Mouse (Mus musculus): ENCODE data around the gene H1f0. TPM values are rescaled to one million over a fixed set of nuclear protein-coding genes. Genes with fewer than 3 reads are reported as not detected.
A peak's percentile ranks its signal among the peaks of the same experiment; 100 is the strongest.

The H1f0 gene
- 10 to 100 TPM; 20.7 to 33.3 TPM for polyA plus RNA-seq (2017; shearing (Covaris generic))

DNA sequence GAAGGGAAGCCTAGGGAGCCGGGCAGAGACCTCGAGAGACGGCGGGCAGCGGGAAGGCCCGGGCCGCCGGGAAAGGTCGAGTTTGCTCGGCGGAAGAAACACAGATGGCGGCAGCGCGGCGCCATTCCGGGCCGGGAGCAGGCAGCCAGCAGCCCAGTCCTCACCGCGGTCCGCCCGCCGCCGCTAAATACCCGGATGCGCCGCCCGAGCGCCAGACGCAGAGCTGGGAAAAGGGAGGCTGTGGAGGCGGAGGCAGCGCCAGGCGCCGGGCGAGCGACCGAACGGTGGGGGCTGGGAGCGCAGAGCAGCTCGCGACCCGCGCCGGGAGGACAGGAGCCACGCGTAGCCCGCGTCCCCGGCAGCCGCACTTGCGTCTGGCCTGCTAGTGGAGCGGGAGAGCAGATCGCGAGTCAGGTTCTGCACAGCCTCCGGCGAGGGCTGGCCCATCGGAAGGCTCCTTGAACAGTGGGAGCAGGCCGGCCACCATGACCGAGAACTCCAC lies at the start of gene H1f0:
Gene H1f0 (plus strand): TSS at position 214 of the 502 bp plus-strand sequence.
- peak; percentile 76 for ATAC-seq

GRCm38 (mm10) chr15:78978875-78979274 lies 49.4 kb upstream of the H1f0 start:
- ATAC-seq: no peak

DNA sequence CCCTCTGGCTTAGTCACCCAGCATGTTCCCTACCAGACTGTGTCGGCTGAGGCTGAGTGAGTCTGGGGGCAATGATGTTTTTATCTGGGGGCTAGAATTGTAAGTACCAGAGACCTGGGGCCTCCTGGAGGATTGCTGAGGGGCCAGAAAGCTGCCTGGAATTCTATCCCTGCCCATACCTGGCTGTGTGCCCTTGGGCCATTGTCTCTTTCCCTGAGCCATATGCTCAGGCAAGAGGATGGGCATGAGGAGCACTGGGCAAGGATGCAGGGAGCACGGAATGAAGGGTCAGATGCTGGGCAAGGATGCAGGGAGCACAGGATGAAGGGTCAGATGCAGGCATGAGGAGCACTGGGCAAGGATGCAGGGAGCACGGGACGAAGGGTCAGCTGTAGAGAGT lies 48.2 kb upstream of the H1f0 start:
- no peak for ATAC-seq

DNA sequence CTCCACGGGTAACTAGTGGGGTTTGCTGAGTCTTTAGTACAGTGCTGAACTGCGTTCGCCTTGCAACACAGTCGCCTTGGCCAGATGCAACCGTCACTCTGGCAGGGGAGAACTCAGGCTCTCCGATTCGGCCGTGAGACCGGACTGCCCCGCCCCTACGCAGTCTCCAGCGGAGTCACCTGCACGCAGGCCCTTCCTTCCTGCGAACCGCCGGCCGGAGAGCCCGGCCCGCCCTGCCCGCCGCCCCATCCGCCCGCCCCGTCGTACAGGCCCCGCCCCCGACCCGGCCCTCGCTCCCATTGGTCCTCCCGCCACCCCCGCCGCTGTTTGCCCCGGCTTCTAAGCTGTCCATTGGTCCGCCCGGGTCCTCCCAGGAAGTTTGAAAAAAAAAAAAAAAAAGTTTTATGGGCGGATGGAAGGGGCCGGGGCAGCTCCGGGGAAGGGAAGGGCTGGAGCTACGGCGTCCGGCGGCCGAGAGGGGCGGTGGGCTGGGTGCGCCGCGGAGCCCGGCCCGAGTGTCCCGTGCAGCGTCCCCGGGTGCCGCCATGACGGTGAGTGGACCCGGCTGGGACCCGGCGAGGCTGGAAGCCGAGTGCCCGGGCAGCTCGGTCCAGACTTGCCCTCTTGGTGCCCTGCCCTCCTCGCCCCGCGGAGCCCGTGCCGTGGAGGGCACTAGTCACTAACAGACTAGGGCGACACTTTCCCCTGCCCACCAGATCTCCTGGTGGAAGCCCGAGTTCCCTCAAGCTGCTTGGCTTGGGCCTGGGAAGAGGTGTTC lies 45.4 kb upstream of the H1f0 start:
- ATAC-seq: peak; percentile 88

- peak; percentile 81 for ATAC-seq
Measured at GRCm38 (mm10) chr15:78983436-78984285, 44.6 kb upstream of the H1f0 start.

DNA sequence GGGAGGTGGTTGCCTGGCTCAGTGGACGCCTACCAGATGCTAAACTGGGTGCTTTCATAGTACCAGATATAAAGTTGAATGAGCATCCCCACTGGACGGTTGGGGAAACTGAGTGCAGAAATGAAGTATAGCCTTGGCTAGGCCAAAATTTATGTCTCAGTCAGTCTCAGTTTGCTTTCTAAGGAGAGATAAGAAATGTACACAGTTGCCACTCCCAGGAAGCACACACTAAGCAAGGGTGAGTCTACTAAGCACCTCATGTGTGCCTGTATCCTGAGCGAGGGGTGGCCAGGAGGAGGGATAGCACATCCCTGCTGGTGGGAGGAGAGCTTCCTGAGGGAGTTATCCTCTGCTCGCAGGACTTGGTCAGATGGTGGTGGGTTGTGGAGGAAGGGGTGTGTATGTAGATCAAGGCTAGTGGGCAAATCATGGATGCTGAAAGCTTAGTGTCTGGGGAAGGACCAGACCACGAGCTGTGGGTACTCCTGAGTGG lies 43.9 kb upstream of the H1f0 start:
- ATAC-seq: no peak

DNA sequence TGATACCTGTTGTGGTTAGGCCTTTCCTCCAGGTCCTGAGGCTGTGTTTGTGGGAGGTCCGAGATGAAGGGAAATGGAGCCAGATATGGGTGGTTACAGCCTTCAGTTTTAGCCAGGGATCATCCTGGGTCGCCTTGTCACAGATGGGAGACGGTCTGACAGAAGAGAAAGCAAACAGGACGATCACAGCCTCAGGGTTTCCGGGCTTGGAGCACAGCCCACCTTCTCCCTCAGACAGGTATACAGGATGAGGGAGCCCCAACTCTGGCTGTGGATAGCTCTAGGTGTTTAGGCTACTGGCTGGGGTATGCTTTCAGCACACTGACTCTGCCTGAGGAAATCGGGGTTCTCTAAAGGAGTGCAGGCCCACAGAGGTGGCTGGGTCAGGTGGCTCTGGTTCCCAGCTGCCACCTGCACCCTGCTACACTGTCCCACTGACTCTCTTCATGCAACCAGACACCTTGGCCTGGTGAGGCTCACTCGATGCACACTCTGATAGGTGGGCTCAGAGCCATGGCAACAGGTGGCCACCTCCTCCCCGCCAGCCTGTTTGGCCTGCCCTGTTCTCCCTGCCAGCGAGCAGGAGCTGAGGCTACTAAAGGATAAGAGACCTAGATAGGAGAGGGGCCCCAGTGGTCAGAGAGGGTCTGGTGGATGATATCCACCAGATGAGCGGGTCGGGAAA lies 41.6 kb upstream of the H1f0 start:
- no peak for ATAC-seq

- no peak for ATAC-seq
Measured at GRCm38 (mm10) chr15:78988499-78988971, 39.7 kb upstream of the H1f0 start.

GRCm38 (mm10) chr15:78989152-78990092 lies 38.8 kb upstream of the H1f0 start:
- ATAC-seq: no peak

DNA sequence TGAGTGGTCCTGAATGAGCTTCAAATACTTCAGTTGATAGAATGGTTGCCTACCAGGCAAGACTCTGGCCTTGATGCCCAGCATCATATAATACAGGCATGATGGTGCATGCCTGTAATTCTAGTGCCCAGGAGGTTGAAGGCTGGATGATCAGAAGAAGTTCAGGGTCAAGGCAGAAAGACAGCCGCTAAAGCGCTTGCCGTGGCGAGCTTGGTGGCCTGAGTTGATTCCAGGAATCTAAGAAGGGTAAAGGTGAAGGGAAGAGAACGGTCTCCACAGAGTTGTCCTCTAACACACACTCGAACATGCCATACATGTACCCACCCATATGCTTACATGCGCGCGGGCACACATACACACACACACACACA lies 38.2 kb upstream of the H1f0 start:
- ATAC-seq: no peak

- ATAC-seq: no peak
Measured at GRCm38 (mm10) chr15:78990970-78991525, 37.2 kb upstream of the H1f0 start.

- no peak for ATAC-seq
Measured at GRCm38 (mm10) chr15:78992235-78992634, 36.0 kb upstream of the H1f0 start.

GRCm38 (mm10) chr15:78992925-78993324 lies 35.3 kb upstream of the H1f0 start:
- no peak for ATAC-seq

GRCm38 (mm10) chr15:78995916-78996315 lies 32.3 kb upstream of the H1f0 start:
- no peak for ATAC-seq

DNA sequence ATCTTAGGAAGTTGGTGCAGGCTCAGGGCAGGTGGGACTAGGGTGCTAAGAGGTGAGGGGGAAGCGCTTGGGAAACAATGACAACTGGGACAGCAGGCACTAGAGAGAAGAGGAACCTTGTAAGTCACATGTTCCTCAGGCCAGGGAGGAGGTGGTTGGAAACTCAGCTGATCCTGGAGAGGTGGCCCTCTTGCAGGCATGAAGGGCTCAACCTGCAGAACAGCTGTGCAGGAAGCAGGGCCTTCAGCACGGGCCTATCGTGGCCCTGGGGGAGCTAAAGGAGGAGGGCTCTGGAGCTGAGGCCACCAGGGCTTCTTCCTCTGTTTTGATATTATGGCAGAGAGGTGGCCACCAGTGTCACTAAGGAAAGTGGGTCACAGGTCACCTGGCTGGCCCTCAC lies 31.6 kb upstream of the H1f0 start:
- ATAC-seq: no peak

DNA sequence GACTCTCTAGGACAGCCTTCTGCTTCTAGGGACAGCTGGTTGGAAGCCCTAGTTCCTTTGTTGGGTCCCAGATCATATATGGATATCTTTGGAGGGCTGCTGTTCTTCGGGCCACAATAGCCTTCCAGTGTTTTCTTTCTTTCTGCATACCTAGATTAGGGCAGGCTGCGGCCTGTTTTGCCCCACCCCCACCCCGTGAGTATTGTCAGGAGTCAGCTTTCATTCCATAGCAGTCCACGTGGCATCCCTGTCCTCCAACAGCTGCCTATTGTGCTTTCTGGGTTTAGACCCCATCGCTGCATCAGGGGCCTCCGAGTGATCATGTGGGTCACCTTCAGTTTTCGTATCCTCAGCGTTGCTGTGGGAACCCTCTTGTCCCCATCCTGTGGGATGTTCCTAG lies 29.9 kb upstream of the H1f0 start:
- ATAC-seq: no peak

GRCm38 (mm10) chr15:78999586-78999985 lies 28.7 kb upstream of the H1f0 start:
- ATAC-seq: no peak

DNA sequence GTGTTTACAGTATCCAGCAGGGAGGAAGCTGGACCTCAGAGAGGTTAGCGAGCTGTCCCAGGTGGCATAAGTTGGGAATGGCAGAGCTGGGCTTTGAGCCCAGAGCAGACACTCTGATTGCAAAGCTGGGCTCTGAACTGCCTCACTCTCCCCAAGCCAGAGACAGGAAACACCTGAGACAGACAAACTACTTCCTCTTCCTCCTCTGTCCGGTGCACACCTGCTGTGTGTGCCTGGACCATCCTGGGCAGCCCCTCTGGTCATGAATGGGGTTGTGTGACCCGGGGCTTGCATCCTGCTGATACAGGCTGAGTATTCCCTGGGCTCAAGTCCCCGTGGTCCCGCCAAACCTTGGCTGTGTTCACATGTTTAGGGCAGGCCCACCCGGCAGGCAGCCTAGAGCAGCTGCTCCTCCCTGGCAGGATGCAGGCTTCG lies 27.9 kb upstream of the H1f0 start:
- ATAC-seq: no peak

DNA sequence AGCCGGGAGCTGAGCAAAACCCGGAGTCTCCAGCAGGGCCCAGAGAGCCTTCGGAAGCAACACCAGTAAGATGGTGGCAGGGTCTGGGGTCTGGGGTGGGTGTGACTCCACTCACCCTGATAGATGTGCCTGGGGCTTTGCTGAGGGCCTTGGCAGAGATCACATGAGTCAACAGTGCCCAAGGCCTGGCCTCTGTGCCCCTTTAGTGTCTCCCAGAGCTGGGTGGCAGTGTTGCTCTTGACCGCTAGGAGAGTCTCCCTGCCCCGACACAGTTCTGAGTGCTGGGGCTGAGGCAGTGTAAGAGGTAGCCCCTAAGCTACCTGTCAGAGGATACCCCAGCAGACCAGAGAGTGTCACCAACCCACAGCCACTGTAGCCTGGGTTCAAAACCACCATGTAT lies 26.7 kb upstream of the H1f0 start:
- ATAC-seq: no peak

- ATAC-seq: no peak
Measured at GRCm38 (mm10) chr15:79002036-79002435, 26.2 kb upstream of the H1f0 start.

DNA sequence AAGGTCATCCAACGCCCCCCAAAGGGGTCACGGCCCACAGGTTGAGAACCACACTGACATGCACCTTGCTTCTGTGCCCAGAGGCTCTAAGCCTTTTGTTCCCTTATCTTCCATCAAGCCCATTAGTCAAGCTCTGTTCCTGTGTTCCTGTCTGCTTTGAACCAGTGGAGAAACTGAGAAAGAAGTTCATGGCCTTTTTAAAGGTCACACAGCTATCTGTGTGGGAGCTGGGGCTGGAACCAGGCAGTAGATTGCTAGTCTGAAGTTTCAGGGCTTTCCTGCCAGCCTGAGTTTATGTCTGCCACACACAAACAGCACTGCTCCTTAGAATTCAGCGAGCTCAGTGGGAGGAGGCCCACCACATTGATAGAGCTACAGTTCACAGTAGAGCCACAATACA lies 25.2 kb upstream of the H1f0 start:
- ATAC-seq: no peak
